Mouse (Mus musculus): Measurements from ENCODE around the gene Nnmt.

- no peak for TF ChIP-seq CTCF (conservative IDR thresholded peaks at IDR 0.05; ENCODE audit: insufficient read depth, insufficient read length, low read depth, low read length)
- no peak for TF ChIP-seq POLR2A (IDR thresholded peaks at IDR 0.05; ENCODE audit: low read depth, low read length)
Measured at GRCm38 (mm10) chr9:48645648-48646126, 40.7 kb upstream of the Nnmt start.
